Comparison of ENCODE assay signal across 20 mouse cellular contexts in the genomic region with DNA sequence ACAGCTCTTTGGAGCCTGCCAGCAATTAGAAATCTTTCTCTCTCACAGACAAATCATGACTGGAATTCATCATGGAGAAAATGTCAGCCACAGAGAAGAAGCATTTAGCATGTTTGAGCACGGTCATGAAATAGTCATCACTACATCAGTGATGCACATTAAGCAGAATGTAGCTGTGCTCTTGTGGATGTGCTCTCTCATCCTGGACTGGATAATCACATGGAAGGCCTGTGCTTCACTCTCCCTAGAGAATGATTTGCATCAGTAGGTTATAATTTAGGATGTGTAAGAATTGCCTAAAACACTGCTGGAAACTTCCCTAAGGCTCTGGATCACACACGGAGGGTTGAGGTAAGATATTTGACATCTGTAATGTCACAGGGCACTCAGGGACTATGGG.
DNase-seq lines count a peak whose midpoint lies in the region; ATAC-seq and TF ChIP-seq lines count a peak whose summit lies in the region.
"Had no signal": no experiment of that assay in that cellular context is flagged by ENCODE, and none has a peak within 500 bp of the region (broad histone marks: within the 10 kb centered on the region; RNA-seq: fewer than 3 reads in every experiment).

No protein-coding gene starts in this region.

- WGBS in hindbrain, postnatal 0 days = 67% methylated on average over 2 of the region's 2 CpGs
- 51% methylated on average over 2 of the region's 2 CpGs for WGBS in hindbrain, embryonic 14.5 days
- 69% methylated on average over 2 of the region's 2 CpGs for WGBS in midbrain, embryonic 16.5 days
- WGBS in midbrain, embryonic 10.5 days = 91% methylated on average over 2 of the region's 2 CpGs

- no peak overlapping the region for H3K4me2 ChIP-seq in hindbrain, postnatal 0 days (ENCODE audit: low read depth, low read length)
- no peak overlapping the region for H3K4me2 ChIP-seq in hindbrain, embryonic 14.5 days (replicated peaks)
- H3K4me2 ChIP-seq in midbrain, embryonic 16.5 days (ENCODE audit: low read length) = no peak overlapping the region
- H3K4me2 ChIP-seq: embryonic facial prominence, embryonic 13.5 days; heart, embryonic 11.5 days; hindbrain, embryonic 15.5 days had no signal

- 0 out of 2 replicates have a peak, but pooled peaks have one; percentile 45 for ATAC-seq in hindbrain, postnatal 0 days
- no peak for ATAC-seq in hindbrain, embryonic 14.5 days (ENCODE audit: low FRiP score)
- peak; percentile 67; the same call in 1 of the 2 replicates for ATAC-seq in midbrain, embryonic 16.5 days
- ATAC-seq: forebrain, embryonic 14.5 days; inflammation-experienced regulatory T-cells, adult 6 months had no signal

- 0 out of 2 replicates have a peak overlapping the region, but pooled peaks have one; percentile 8 for H3K27ac ChIP-seq in hindbrain, postnatal 0 days
- H3K27ac ChIP-seq in hindbrain, embryonic 14.5 days = no peak overlapping the region
- H3K27ac ChIP-seq in midbrain, embryonic 16.5 days (ENCODE audit: low read length) = no peak overlapping the region
- H3K27ac ChIP-seq in midbrain, embryonic 10.5 days (replicated peaks) = no peak overlapping the region
- H3K27ac ChIP-seq in cortical plate, adult 2 months (ENCODE audit: insufficient read depth, low read length) = peak overlapping the region; percentile 65; the same call in 1 of the 2 replicates
- H3K27ac ChIP-seq: embryonic facial prominence, embryonic 13.5 days; heart, adult 2 months; hindbrain, embryonic 10.5 days; hindbrain, embryonic 15.5 days had no signal

- no peak for TF ChIP-seq POLR2A in cortical plate, adult 2 months (IDR thresholded peaks at IDR 0.05; ENCODE audit: extremely low read depth, insufficient read depth, low read length)

- no peaks in the 10 kb centered on the region for H3K27me3 ChIP-seq in hindbrain, postnatal 0 days (ENCODE audit: insufficient read depth, low read length)
- no peaks in the 10 kb centered on the region for H3K27me3 ChIP-seq in hindbrain, embryonic 14.5 days (ENCODE audit: control insufficient read depth, insufficient read depth, low read length)
- no peaks in the 10 kb centered on the region for H3K27me3 ChIP-seq in midbrain, embryonic 16.5 days (ENCODE audit: control insufficient read depth, insufficient read depth, low read depth, low read length)
- no peaks in the 10 kb centered on the region for H3K27me3 ChIP-seq in midbrain, embryonic 10.5 days (ENCODE audit: low read depth, poor library complexity, severe bottlenecking)
- H3K27me3 ChIP-seq: CH12.LX; embryonic facial prominence, embryonic 13.5 days; hindbrain, embryonic 15.5 days had no signal

- H3K9me3 ChIP-seq in hindbrain, postnatal 0 days (ENCODE audit: low read length) = no peaks in the 10 kb centered on the region
- H3K9me3 ChIP-seq in hindbrain, embryonic 14.5 days (ENCODE audit: control insufficient read depth, low read length) = no peaks in the 10 kb centered on the region
- no peaks in the 10 kb centered on the region for H3K9me3 ChIP-seq in midbrain, embryonic 16.5 days (replicated peaks; ENCODE audit: control insufficient read depth, low read length, poor library complexity, severe bottlenecking)
- H3K9me3 ChIP-seq in midbrain, embryonic 10.5 days (replicated peaks) = no peaks in the 10 kb centered on the region
- H3K9me3 ChIP-seq: hindbrain, embryonic 10.5 days; hindbrain, embryonic 15.5 days had no signal

- no peaks in the 10 kb centered on the region for H3K4me1 ChIP-seq in hindbrain, postnatal 0 days (ENCODE audit: insufficient read depth, low read length)
- no peaks in the 10 kb centered on the region; the same call in 1 of the 2 replicates for H3K4me1 ChIP-seq in hindbrain, embryonic 14.5 days (replicated peaks; ENCODE audit: control insufficient read depth, insufficient read depth, low read length)
- H3K4me1 ChIP-seq in midbrain, embryonic 16.5 days (ENCODE audit: control insufficient read depth, insufficient read depth, low read length) = no peaks in the 10 kb centered on the region; the same call in 1 of the 2 replicates
- no peaks in the 10 kb centered on the region for H3K4me1 ChIP-seq in midbrain, embryonic 10.5 days
- peaks cover 1% of the 10 kb centered on the region; the same call in 1 of the 2 replicates for H3K4me1 ChIP-seq in cortical plate, adult 2 months (ENCODE audit: control insufficient read depth, insufficient read depth, low read length)
- H3K4me1 ChIP-seq: embryonic facial prominence, embryonic 13.5 days; hindbrain, embryonic 10.5 days; hindbrain, embryonic 15.5 days had no signal

- no peak for DNase-seq in hindbrain, postnatal 0 days (ENCODE audit: low spot score)
- no peak for DNase-seq in hindbrain, embryonic 14.5 days (ENCODE audit: low spot score)
- DNase-seq in midbrain, embryonic 10.5 days (ENCODE audit: low spot score) = no peak
- no peak for DNase-seq in kidney, adult 11 months
- DNase-seq: adrenal gland, adult 2 months; adrenal gland, postnatal 36 days; cerebellum, adult 11-12 months; cerebellum, adult 9-10 months; cerebellum, postnatal 25 days; gastrocnemius, postnatal 14 days; heart, adult 2 months had no signal

- no peak for TF ChIP-seq CTCF in hindbrain, postnatal 0 days (IDR thresholded peaks at IDR 0.05; ENCODE audit: low read depth)
- no peak for TF ChIP-seq CTCF in cortical plate, adult 2 months (IDR thresholded peaks at IDR 0.05; ENCODE audit: extremely low read depth, insufficient read depth, low read length)

- no peak overlapping the region for H3K4me3 ChIP-seq in hindbrain, postnatal 0 days (ENCODE audit: low read length)
- no peak overlapping the region for H3K4me3 ChIP-seq in hindbrain, embryonic 14.5 days (replicated peaks; ENCODE audit: low read length)
- H3K4me3 ChIP-seq in midbrain, embryonic 16.5 days (ENCODE audit: low read depth, low read length) = no peak overlapping the region
- H3K4me3 ChIP-seq in midbrain, embryonic 10.5 days = no peak overlapping the region
- H3K4me3 ChIP-seq in cortical plate, adult 2 months (ENCODE audit: insufficient read depth, low read length) = no peak overlapping the region
- H3K4me3 ChIP-seq: embryonic facial prominence, embryonic 13.5 days; heart, adult 2 months; hindbrain, embryonic 10.5 days; hindbrain, embryonic 15.5 days had no signal

- H3K9ac ChIP-seq in hindbrain, postnatal 0 days (replicated peaks; ENCODE audit: low read length) = no peak overlapping the region
- no peak overlapping the region for H3K9ac ChIP-seq in hindbrain, embryonic 14.5 days
- no peak overlapping the region for H3K9ac ChIP-seq in midbrain, embryonic 16.5 days (ENCODE audit: low read depth, low read length)
- H3K9ac ChIP-seq: embryonic facial prominence, embryonic 13.5 days; hindbrain, embryonic 15.5 days had no signal

- no peaks in the 10 kb centered on the region for H3K36me3 ChIP-seq in hindbrain, postnatal 0 days (ENCODE audit: insufficient read depth, low read length)
- H3K36me3 ChIP-seq in hindbrain, embryonic 14.5 days (replicated peaks; ENCODE audit: control insufficient read depth, insufficient read depth) = no peaks in the 10 kb centered on the region
- H3K36me3 ChIP-seq in midbrain, embryonic 16.5 days (ENCODE audit: control insufficient read depth, insufficient read depth, low read length) = no peaks in the 10 kb centered on the region
- no peaks in the 10 kb centered on the region for H3K36me3 ChIP-seq in midbrain, embryonic 10.5 days
- H3K36me3 ChIP-seq: embryonic facial prominence, embryonic 13.5 days; hindbrain, embryonic 10.5 days; hindbrain, embryonic 15.5 days had no signal

Comparison
In these comparisons a context has a peak if more than half of its experiments do, and no peak if none do; other contexts are left out.
1. H3K27ac ChIP-seq: peak in hindbrain, postnatal 0 days (single experiment) and cortical plate, adult 2 months (single experiment); none in hindbrain, embryonic 14.5 days (single experiment), midbrain, embryonic 16.5 days (single experiment) and midbrain, embryonic 10.5 days (single experiment).